Mouse (Mus musculus) hindbrain, embryonic 15.5 days (tissue): ENCODE measurements at regions not wholly inside any gene's neighbourhood (a gene's known extent, or its start where the extent isn't known, plus 50 kb on each side); places are given as distances from the start of the nearest gene placed in this dataset.

ENCODE experiments used
- ATAC-seq: fragments of 200-750 bp; cut with Nextera tagmentation; 2 replicates; pipeline ENCODE4 v1.8.0; 2017; ENCODE audit warnings: low read depth, moderate number of reproducible peaks, moderate TSS enrichment; ENCODE audit not compliant: low FRiP score
- H3K27ac ChIP-seq: fragments of 300-500 bp; sonication (generic); replicated peaks from 2 replicates; pipeline ENCODE4 v1.5.1; 2015; ENCODE audit warnings: mild to moderate bottlenecking, inconsistent platforms
- H3K27me3 ChIP-seq: fragments of 300-500 bp; sonication (generic); 2 replicates; pipeline ENCODE4 v1.6.1; 2015; ENCODE audit warnings: control low read depth, inconsistent platforms
- H3K36me3 ChIP-seq: fragments of 300-500 bp; sonication (generic); 2 replicates; pipeline ENCODE4 v1.6.1; 2015; ENCODE audit warnings: control low read depth, inconsistent platforms
- H3K4me1 ChIP-seq: fragments of 300-500 bp; sonication (generic); replicated peaks from 2 replicates; pipeline ENCODE4 v1.6.1; 2015; ENCODE audit warnings: control low read depth, inconsistent platforms
- H3K4me2 ChIP-seq: fragments of 300-500 bp; sonication (generic); 2 replicates; pipeline ENCODE4 v1.6.1; 2015; ENCODE audit warnings: moderate library complexity, mild to moderate bottlenecking, inconsistent platforms
- H3K4me3 ChIP-seq: fragments of 300-500 bp; sonication (generic); 2 replicates; pipeline ENCODE4 v1.5.1; 2015; ENCODE audit warnings: mild to moderate bottlenecking, inconsistent platforms
- H3K9ac ChIP-seq: fragments of 300-500 bp; sonication (generic); 2 replicates; pipeline ENCODE4 v1.6.1; 2015; ENCODE audit warnings: inconsistent platforms
- H3K9me3 ChIP-seq: fragments of 300-500 bp; sonication (generic); 2 replicates; pipeline ENCODE4 v1.6.1; 2016; ENCODE audit warnings: control low read depth, inconsistent platforms
- whole genome bisulfite sequencing: fragments of 180-500 bp; shearing (Covaris S2); methylation state at CpG from one replicate; pipeline ENCODE4 v1.1.7; 2015; 5-methylcytosine and 5-hydroxymethylcytosine counted together

DNA sequence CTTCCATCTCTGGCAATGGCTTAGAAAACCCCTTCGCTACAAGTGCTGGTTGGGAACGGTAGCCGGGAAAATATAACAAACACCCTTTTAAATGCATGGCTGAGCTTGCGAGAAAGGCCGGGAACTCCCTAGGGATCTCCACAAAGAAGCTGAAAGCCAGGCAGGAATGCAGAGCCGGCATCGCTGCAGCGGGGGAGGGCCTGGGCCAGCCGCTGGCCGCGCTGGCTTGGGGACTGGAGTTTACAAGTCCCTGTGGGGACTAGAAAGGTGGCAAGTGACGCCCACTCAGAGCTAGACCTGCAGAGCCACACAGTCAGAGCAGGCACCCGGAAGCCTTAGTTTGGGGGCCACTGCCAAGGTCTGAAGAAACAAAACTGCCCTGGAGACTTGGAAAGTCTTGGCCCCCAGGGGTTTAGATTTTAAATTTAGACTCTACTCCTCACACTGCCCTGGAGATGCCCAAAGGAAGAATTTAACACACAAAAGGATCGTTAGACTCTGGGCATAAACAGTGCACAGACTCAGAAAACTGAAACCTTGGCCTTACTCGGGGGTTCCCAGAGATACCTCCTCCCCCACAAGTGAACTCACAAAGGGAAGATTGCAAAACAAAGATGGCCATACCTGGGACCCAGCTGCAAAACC is 59.4 kb downstream of the 1700001O22Rik start:
- Histone ChIP-seq H3K27me3 (no peaks in the 10 kb centered on the region), H3K27ac (peak overlapping the region; percentile 86), H3K9me3 (no peaks in the 10 kb centered on the region), H3K9ac (0 out of 2 replicates have a peak overlapping the region, but pooled peaks have one; percentile 1), H3K36me3 (no peaks in the 10 kb centered on the region), H3K4me2 (peak overlapping the region; percentile 30), H3K4me3 (no peak overlapping the region), H3K4me1 (peaks cover 20% of the 10 kb centered on the region)
- peak; percentile 75 for ATAC-seq
- 3% methylated on average over 15 of the region's 15 CpGs for WGBS

DNA sequence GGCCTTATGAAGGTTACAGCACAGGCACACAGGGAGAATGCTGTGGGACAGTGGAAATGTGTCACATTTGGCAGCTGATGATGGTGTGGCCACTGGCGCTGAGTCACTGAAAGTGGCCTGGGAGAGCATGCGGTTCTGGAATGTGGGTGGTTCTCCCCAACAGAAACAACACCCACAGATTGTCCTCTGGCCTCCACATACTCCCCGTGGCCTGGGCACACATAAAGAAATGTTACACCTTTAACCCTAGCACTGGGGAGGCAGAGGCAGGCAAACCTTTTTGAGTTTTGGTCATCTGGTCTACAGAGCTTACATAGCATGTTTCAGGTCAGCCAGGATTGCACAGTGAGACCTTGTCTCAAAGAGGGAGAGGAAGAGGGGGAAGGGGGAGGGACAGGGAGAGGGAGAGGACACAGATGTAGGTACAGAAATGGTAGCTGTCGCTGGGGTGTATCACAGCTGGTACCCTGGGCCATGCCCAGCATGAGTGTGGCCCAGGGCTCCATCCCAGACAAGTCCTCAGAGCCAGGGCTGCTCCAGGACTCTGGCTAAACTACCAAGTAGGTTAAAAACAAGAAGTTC is 60.1 kb downstream of the 1700001O22Rik start:
- Histone ChIP-seq H3K27ac (peak overlapping the region; percentile 86), H3K4me1 (peaks cover 20% of the 10 kb centered on the region), H3K4me2 (peak overlapping the region; percentile 30; the same call in 1 of the 2 replicates), H3K4me3 (no peak overlapping the region), H3K36me3 (no peaks in the 10 kb centered on the region), H3K9ac (no peak overlapping the region), H3K9me3 (no peaks in the 10 kb centered on the region), H3K27me3 (no peaks in the 10 kb centered on the region)
- WGBS = 31% methylated on average over 4 of the region's 4 CpGs
- ATAC-seq = peak; percentile 54; the same call in 1 of the 2 replicates

DNA sequence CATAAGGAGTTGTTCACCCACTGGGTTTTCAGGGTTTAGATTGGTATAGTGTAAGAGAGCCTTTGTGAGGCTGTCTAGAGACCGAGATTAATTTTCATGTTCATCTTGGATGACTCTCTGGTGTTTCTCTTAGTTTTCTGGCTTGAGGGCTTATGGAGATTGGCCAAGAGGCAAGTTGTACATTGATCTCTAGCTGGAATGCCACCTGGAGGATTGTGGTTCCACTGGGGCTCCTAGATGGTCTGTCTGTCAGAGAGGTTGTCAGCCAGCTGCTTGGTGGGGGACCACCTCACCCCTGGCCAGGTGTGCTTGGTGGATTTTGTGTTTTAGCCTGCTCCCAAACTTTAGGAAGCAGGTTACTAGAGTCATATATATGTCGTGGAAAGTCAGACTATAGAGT is 62.0 kb downstream of the 1700001O22Rik start:
- Histone ChIP-seq H3K4me1 (peaks cover 38% of the 10 kb centered on the region), H3K9ac (no peak overlapping the region), H3K27me3 (no peaks in the 10 kb centered on the region), H3K4me3 (no peak overlapping the region), H3K27ac (no peak overlapping the region), H3K36me3 (no peaks in the 10 kb centered on the region), H3K9me3 (no peaks in the 10 kb centered on the region), H3K4me2 (no peak overlapping the region)
- ATAC-seq = no peak
- WGBS = 79% methylated on average over 2 of the region's 2 CpGs

DNA sequence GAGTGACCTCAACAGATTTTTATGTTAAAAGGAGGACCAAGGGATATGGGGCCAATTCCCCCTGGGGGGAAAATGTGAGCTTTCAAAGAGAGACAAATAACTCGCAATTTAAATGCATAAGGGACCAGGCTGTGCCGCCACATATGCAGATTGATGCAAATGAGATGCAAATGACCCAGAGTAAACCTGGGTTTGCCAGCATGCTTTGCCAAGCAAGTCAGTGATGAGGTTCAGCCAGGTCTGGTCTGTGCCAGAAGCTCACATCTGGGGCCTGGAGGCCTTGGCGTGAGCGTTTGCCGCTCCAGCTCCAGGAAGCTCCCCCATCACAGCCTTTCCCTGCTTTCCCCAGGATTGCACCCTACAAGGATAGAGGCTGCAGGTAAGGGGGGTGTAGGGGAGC is 65.7 kb downstream of the 1700001O22Rik start:
- no peaks in the 10 kb centered on the region for H3K36me3 ChIP-seq
- ATAC-seq = peak; percentile 84
- H3K9ac ChIP-seq = no peak overlapping the region
- 22% methylated on average over 5 of the region's 5 CpGs for WGBS
- H3K27me3 ChIP-seq = no peaks in the 10 kb centered on the region
- H3K9me3 ChIP-seq = no peaks in the 10 kb centered on the region
- H3K4me1 ChIP-seq = peaks cover 20% of the 10 kb centered on the region
- H3K27ac ChIP-seq = peak overlapping the region; percentile 62
- H3K4me3 ChIP-seq = no peak overlapping the region
- H3K4me2 ChIP-seq = no peak overlapping the region

- no peaks in the 10 kb centered on the region for H3K27me3 ChIP-seq
- no peaks in the 10 kb centered on the region for H3K36me3 ChIP-seq
- peaks cover 20% of the 10 kb centered on the region for H3K4me1 ChIP-seq
- 0 out of 2 replicates have a peak overlapping the region, but pooled peaks have one; percentile 30 for H3K27ac ChIP-seq
- no peaks in the 10 kb centered on the region for H3K9me3 ChIP-seq
- H3K4me2 ChIP-seq = no peak overlapping the region
- 0 out of 2 replicates have a peak, but pooled peaks have one; percentile 19 for ATAC-seq
- no peak overlapping the region for H3K9ac ChIP-seq
- WGBS = 43% methylated on average over 6 of the region's 6 CpGs
- H3K4me3 ChIP-seq = no peak overlapping the region
Measured at GRCm38 (mm10) chr2:30736705-30737104, 66.8 kb downstream of the 1700001O22Rik start.

DNA sequence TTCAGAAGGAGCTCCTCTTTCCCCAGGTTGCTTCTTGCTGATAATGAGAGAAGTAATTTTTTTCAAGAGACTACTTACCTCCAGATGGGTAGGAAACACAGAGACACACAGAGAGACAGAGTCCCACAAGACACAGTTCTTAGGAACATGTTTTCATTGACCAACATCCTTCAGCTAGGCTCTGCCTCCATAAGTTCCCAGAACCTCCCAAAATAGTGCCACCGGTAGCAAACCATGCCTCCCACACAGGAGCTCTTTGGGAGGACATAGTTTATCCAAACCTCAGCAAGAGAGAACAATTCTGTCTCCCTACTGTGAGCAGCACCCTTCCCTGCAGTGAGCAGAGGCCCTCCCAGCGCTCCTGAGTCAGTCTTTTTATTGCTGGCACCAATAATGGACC is 67.2 kb downstream of the 1700001O22Rik start:
- no peak overlapping the region for H3K9ac ChIP-seq
- WGBS = 49% methylated on average over 2 of the region's 2 CpGs
- H3K9me3 ChIP-seq = no peaks in the 10 kb centered on the region
- H3K4me3 ChIP-seq = no peak overlapping the region
- peaks cover 20% of the 10 kb centered on the region for H3K4me1 ChIP-seq
- 0 out of 2 replicates have a peak overlapping the region, but pooled peaks have one; percentile 30 for H3K27ac ChIP-seq
- no peaks in the 10 kb centered on the region for H3K36me3 ChIP-seq
- H3K27me3 ChIP-seq = no peaks in the 10 kb centered on the region
- no peak overlapping the region for H3K4me2 ChIP-seq
- no peak for ATAC-seq

GRCm38 (mm10) chr2:30733853-30734252 is 69.6 kb downstream of the 1700001O22Rik start:
- ATAC-seq = no peak
- no peak overlapping the region for H3K4me3 ChIP-seq
- H3K9ac ChIP-seq = no peak overlapping the region

DNA sequence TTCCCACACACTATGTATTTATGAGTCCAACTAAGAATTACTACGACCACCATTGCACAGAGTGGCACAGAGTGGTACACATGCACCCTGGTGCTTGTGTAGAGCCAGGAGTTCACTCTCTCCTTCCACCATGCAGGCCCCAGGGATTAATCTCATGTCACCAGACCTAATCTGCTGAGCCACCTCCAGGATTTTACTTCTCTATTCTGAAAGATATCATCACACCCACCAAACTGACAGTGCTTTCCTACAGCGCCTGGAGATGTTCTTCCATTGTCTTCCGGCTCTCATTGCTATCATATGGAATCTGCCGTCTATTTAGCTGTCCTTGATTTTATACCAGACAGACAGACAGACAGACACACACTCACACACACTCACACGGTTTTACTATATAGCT is 71.6 kb downstream of the 1700001O22Rik start:
- H3K9me3 ChIP-seq = no peaks in the 10 kb centered on the region
- no peak for ATAC-seq
- no peaks in the 10 kb centered on the region for H3K36me3 ChIP-seq
- H3K27me3 ChIP-seq = no peaks in the 10 kb centered on the region
- no peak overlapping the region for H3K27ac ChIP-seq
- H3K9ac ChIP-seq = no peak overlapping the region
- H3K4me2 ChIP-seq = no peak overlapping the region
- no peak overlapping the region for H3K4me3 ChIP-seq
- peaks cover 6% of the 10 kb centered on the region for H3K4me1 ChIP-seq
- 96% methylated on average over 5 of the region's 5 CpGs for WGBS

More at GRCm38 (mm10) chr2:30733853-30734252, 69.6 kb downstream of the 1700001O22Rik start:
- WGBS = 43% methylated on average over 6 of the region's 6 CpGs
- Histone ChIP-seq H3K27ac (no peak overlapping the region), H3K4me1 (peaks cover 20% of the 10 kb centered on the region), H3K36me3 (no peaks in the 10 kb centered on the region), H3K27me3 (no peaks in the 10 kb centered on the region), H3K9me3 (no peaks in the 10 kb centered on the region), H3K4me2 (no peak overlapping the region)

DNA sequence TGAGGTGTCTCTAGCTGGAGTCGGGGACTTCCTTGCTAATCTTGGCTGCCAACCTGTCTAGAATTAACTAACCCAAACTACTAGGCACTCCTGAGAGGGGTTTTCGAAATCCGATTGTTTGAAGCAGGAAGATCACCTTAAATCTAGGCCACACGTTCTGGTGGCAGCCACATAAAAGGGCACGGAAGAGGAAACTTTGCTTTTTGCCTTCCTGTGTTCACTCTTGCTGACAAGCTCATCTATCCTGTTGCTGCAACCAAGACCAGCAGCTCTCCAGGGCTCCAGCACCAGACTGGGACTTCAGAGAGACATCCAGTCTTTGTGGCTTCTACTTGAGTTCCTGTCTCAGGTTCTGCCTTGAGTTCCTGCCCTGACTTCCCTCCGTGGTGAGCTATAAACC is 75.5 kb downstream of the 1700001O22Rik start:
- Histone ChIP-seq H3K4me1 (peaks cover 28% of the 10 kb centered on the region), H3K36me3 (no peaks in the 10 kb centered on the region), H3K4me3 (no peak overlapping the region), H3K27ac (no peak overlapping the region), H3K4me2 (no peak overlapping the region), H3K27me3 (no peaks in the 10 kb centered on the region), H3K9ac (no peak overlapping the region), H3K9me3 (no peaks in the 10 kb centered on the region)
- no peak for ATAC-seq
- 92% methylated on average over 6 of the region's 6 CpGs for WGBS

GRCm38 (mm10) chr2:30725601-30726489 is 77.6 kb downstream of the 1700001O22Rik start:
- H3K36me3 ChIP-seq = no peaks in the 10 kb centered on the region
- H3K4me1 ChIP-seq = peaks cover 49% of the 10 kb centered on the region
- H3K9me3 ChIP-seq = no peaks in the 10 kb centered on the region
- WGBS = 13% methylated on average over 38 of the region's 38 CpGs
- H3K9ac ChIP-seq = peak overlapping the region; percentile 23
- H3K27ac ChIP-seq = peak overlapping the region; percentile 97
- peak overlapping the region; percentile 46 for H3K4me2 ChIP-seq
- ATAC-seq = peak; percentile 51; the same call in 1 of the 2 replicates
- H3K27me3 ChIP-seq = no peaks in the 10 kb centered on the region
- H3K4me3 ChIP-seq = 0 out of 2 replicates have a peak overlapping the region, but pooled peaks have one; percentile 0

DNA sequence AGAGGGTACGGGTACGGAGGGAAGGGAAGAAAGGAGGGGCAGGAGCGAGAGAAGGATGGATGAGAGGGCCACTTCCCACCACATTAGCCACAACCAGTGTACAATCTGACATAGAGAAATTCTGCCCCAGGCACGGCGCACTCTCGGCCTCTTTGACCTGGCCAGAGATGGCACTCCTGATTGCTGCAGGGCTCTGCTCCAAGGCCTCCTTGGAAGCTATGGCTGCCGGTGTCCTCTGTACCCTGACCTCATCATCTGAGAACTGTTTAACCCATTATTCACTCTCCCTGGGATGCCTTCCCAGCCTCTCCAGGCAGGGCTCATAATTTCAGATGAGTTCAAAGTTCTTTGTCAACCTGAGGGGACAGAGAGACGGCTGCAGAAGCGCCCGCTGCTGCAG is 78.3 kb downstream of the 1700001O22Rik start:
- Histone ChIP-seq H3K36me3 (no peaks in the 10 kb centered on the region), H3K9me3 (no peaks in the 10 kb centered on the region), H3K4me2 (peak overlapping the region; percentile 46), H3K27ac (peak overlapping the region; percentile 97), H3K4me3 (0 out of 2 replicates have a peak overlapping the region, but pooled peaks have one; percentile 0), H3K27me3 (no peaks in the 10 kb centered on the region), H3K4me1 (peaks cover 56% of the 10 kb centered on the region), H3K9ac (peak overlapping the region; percentile 23)
- ATAC-seq = no peak
- WGBS = 37% methylated on average over 10 of the region's 10 CpGs

- Histone ChIP-seq H3K9me3 (no peaks in the 10 kb centered on the region), H3K27me3 (no peaks in the 10 kb centered on the region), H3K9ac (no peak overlapping the region), H3K4me3 (no peak overlapping the region), H3K27ac (peak overlapping the region; percentile 97), H3K36me3 (no peaks in the 10 kb centered on the region), H3K4me2 (no peak overlapping the region), H3K4me1 (peaks cover 62% of the 10 kb centered on the region)
- ATAC-seq = no peak
Measured at GRCm38 (mm10) chr2:30724521-30724920, 78.9 kb downstream of the 1700001O22Rik start.
